Mouse (Mus musculus) midbrain, embryonic 14.5 days (tissue): ENCODE measurements around the gene Slc39a11. TPM values are rescaled to one million over a fixed set of nuclear protein-coding genes. Genes with fewer than 3 reads are reported as not detected.
A peak's percentile ranks its signal among the peaks of the same experiment; 100 is the strongest.

Experiments
- ATAC-seq: fragments of 200-750 bp; cut with Nextera tagmentation; 2 replicates; pipeline ENCODE4 v1.8.0; 2017; ENCODE audit warnings: moderate number of reproducible peaks, moderate library complexity; ENCODE audit not compliant: low FRiP score, low TSS enrichment
- DNase-seq: peaks from one replicate; pipeline ENCODE4 v3.0.0-alpha.2; 2015
- H3K27ac ChIP-seq: fragments of 300-500 bp; sonication (generic); replicated peaks from 2 replicates; pipeline ENCODE4 v1.5.1; 2014; ENCODE audit warnings: mild to moderate bottlenecking, low read depth, low read length, moderate library complexity
- H3K27me3 ChIP-seq: fragments of 300-500 bp; sonication (generic); 2 replicates; pipeline ENCODE4 v1.6.1; 2014; ENCODE audit warnings: low read length, control low read depth, mixed read lengths; ENCODE audit not compliant: control insufficient read depth, insufficient read depth
- H3K36me3 ChIP-seq: fragments of 300-500 bp; sonication (generic); 2 replicates; pipeline ENCODE4 v1.6.1; 2014; ENCODE audit warnings: low read length, control low read depth; ENCODE audit not compliant: control insufficient read depth, insufficient read depth
- H3K4me1 ChIP-seq: fragments of 300-500 bp; sonication (generic); 2 replicates; pipeline ENCODE4 v1.6.1; 2014; ENCODE audit warnings: mild to moderate bottlenecking, antibody characterized with exemption, low read length, control low read depth; ENCODE audit not compliant: control insufficient read depth, insufficient read depth
- H3K4me2 ChIP-seq: fragments of 300-500 bp; sonication (generic); 2 replicates; pipeline ENCODE4 v1.6.1; 2014; ENCODE audit warnings: mild to moderate bottlenecking, low read length, moderate library complexity
- H3K4me3 ChIP-seq: fragments of 300-500 bp; sonication (generic); replicated peaks from 2 replicates; pipeline ENCODE4 v1.5.1; 2014; ENCODE audit warnings: low read depth, low read length
- H3K9ac ChIP-seq: fragments of 300-500 bp; sonication (generic); replicated peaks from 2 replicates; pipeline ENCODE4 v1.6.1; 2014; ENCODE audit warnings: mild to moderate bottlenecking, low read length, moderate library complexity
- H3K9me3 ChIP-seq: fragments of 300-500 bp; sonication (generic); 2 replicates; pipeline ENCODE4 v1.6.1; 2016; ENCODE audit warnings: low read length, control low read depth, mixed read lengths; ENCODE audit not compliant: control insufficient read depth
- WGBS: fragments of 180-500 bp; shearing (Covaris S2); extraction: QIAGEN DNeasy Blood & Tissue Kit; methylation state at CpG from one replicate; pipeline ENCODE4 v1.1.7; 2014; 5-methylcytosine and 5-hydroxymethylcytosine counted together
- polyA plus RNA-seq: library from polyadenylated mRNA; unstranded; fragments of >200 nt; fragmentation: Nextera tagmentation; extraction: Ambion mirVana; gene quantifications from 2 replicates; pipeline ENCODE4 v1.2.1, GENCODE M21; 2014

Slc39a11 gene
- polyA plus RNA-seq, 1 experiment from 2014 or later, result 31.1 TPM

- Histone ChIP-seq H3K9ac (no peak overlapping the region), H3K4me1 (no peaks in the 10 kb centered on the region; the same call in 1 of the 2 replicates), H3K9me3 (no peaks in the 10 kb centered on the region), H3K4me3 (no peak overlapping the region), H3K27ac (no peak overlapping the region), H3K27me3 (no peaks in the 10 kb centered on the region), H3K36me3 (no peaks in the 10 kb centered on the region), H3K4me2 (no peak overlapping the region)
- DNase-seq, result no peak
- no peak for ATAC-seq
- 90% methylated on average over 8 of the region's 8 CpGs for WGBS
Measured at GRCm38 (mm10) chr11:113537199-113537586, 112.7 kb downstream of the Slc39a11 start.

GRCm38 (mm10) chr11:113536308-113537198 is 113.3 kb downstream of the Slc39a11 start:
- Histone ChIP-seq H3K4me2 (no peak overlapping the region), H3K4me3 (no peak overlapping the region), H3K9me3 (no peaks in the 10 kb centered on the region), H3K4me1 (no peaks in the 10 kb centered on the region; the same call in 1 of the 2 replicates), H3K36me3 (no peaks in the 10 kb centered on the region), H3K9ac (no peak overlapping the region), H3K27ac (no peak overlapping the region), H3K27me3 (no peaks in the 10 kb centered on the region)
- WGBS, result 95% methylated on average over 16 of the region's 16 CpGs
- ATAC-seq (no peak), DNase-seq (no peak)

GRCm38 (mm10) chr11:113534341-113534740 is 115.5 kb downstream of the Slc39a11 start:
- H3K4me3 ChIP-seq, result no peak overlapping the region
- H3K9ac ChIP-seq, result no peak overlapping the region
- no peaks in the 10 kb centered on the region for H3K36me3 ChIP-seq
- H3K27ac ChIP-seq, result no peak overlapping the region
- no peaks in the 10 kb centered on the region for H3K9me3 ChIP-seq
- no peak for ATAC-seq
- H3K27me3 ChIP-seq, result no peaks in the 10 kb centered on the region
- H3K4me1 ChIP-seq, result no peaks in the 10 kb centered on the region; the same call in 1 of the 2 replicates
- 85% methylated on average over 11 of the region's 11 CpGs for WGBS
- no peak overlapping the region for H3K4me2 ChIP-seq
- DNase-seq, result no peak

GRCm38 (mm10) chr11:113533931-113534330 is 115.9 kb downstream of the Slc39a11 start:
- no peak overlapping the region for H3K9ac ChIP-seq
- no peaks in the 10 kb centered on the region for H3K36me3 ChIP-seq
- H3K4me1 ChIP-seq, result no peaks in the 10 kb centered on the region; the same call in 1 of the 2 replicates
- H3K27ac ChIP-seq, result no peak overlapping the region
- ATAC-seq (no peak; the same call in 1 of the 2 replicates), DNase-seq (peak; percentile 62)
- no peaks in the 10 kb centered on the region for H3K9me3 ChIP-seq
- H3K4me3 ChIP-seq, result no peak overlapping the region
- no peaks in the 10 kb centered on the region for H3K27me3 ChIP-seq
- 53% methylated on average over 7 of the region's 7 CpGs for WGBS
- no peak overlapping the region for H3K4me2 ChIP-seq

GRCm38 (mm10) chr11:113528391-113528790 is 121.5 kb downstream of the Slc39a11 start:
- no peak for DNase-seq

GRCm38 (mm10) chr11:113525731-113526130 is 124.1 kb downstream of the Slc39a11 start:
- DNase-seq (no peak), ATAC-seq (no peak)
- Histone ChIP-seq H3K27me3 (no peaks in the 10 kb centered on the region), H3K9ac (no peak overlapping the region), H3K27ac (no peak overlapping the region), H3K4me1 (peaks cover 4% of the 10 kb centered on the region), H3K4me2 (no peak overlapping the region), H3K4me3 (no peak overlapping the region), H3K36me3 (no peaks in the 10 kb centered on the region), H3K9me3 (no peaks in the 10 kb centered on the region)
- WGBS, result 84% methylated on average over 18 of the region's 18 CpGs

More at GRCm38 (mm10) chr11:113528391-113528790, 121.5 kb downstream of the Slc39a11 start:
- Histone ChIP-seq H3K4me1 (no peaks in the 10 kb centered on the region), H3K4me3 (no peak overlapping the region), H3K36me3 (no peaks in the 10 kb centered on the region), H3K27ac (no peak overlapping the region), H3K4me2 (no peak overlapping the region), H3K9ac (no peak overlapping the region), H3K27me3 (no peaks in the 10 kb centered on the region), H3K9me3 (no peaks in the 10 kb centered on the region)
- no peak for ATAC-seq
- WGBS, result 98% methylated on average over 3 of the region's 3 CpGs

GRCm38 (mm10) chr11:113522726-113523125 is 127.2 kb downstream of the Slc39a11 start:
- Histone ChIP-seq H3K4me3 (no peak overlapping the region), H3K4me1 (peaks cover 18% of the 10 kb centered on the region), H3K9me3 (no peaks in the 10 kb centered on the region), H3K27me3 (no peaks in the 10 kb centered on the region), H3K4me2 (no peak overlapping the region), H3K9ac (no peak overlapping the region), H3K27ac (no peak overlapping the region), H3K36me3 (no peaks in the 10 kb centered on the region)
- DNase-seq (no peak), ATAC-seq (no peak)
- WGBS, result 78% methylated on average over 4 of the region's 4 CpGs

GRCm38 (mm10) chr11:113521469-113522190 is 128.2 kb downstream of the Slc39a11 start:
- H3K27me3 ChIP-seq, result no peaks in the 10 kb centered on the region
- DNase-seq, result peak; percentile 50
- H3K4me3 ChIP-seq, result no peak overlapping the region
- H3K4me1 ChIP-seq, result peaks cover 18% of the 10 kb centered on the region
- no peak overlapping the region for H3K9ac ChIP-seq
- WGBS, result 50% methylated on average over 20 of the region's 20 CpGs
- ATAC-seq, result 0 out of 2 replicates have a peak, but pooled peaks have one; percentile 46
- no peak overlapping the region; the same call in 1 of the 2 replicates for H3K27ac ChIP-seq
- no peak overlapping the region for H3K4me2 ChIP-seq
- no peaks in the 10 kb centered on the region for H3K9me3 ChIP-seq
- no peaks in the 10 kb centered on the region for H3K36me3 ChIP-seq
